Mouse (Mus musculus): ENCODE results near the gene Ppp1r9a. TPM values are rescaled to one million over a fixed set of nuclear protein-coding genes. Genes with fewer than 3 reads are reported as not detected.

Gene Ppp1r9a
- polyA plus RNA-seq, 1 experiment from 2014 or later, result 12.0 TPM

GRCm38 (mm10) chr6:5179189-5179588 is 276.5 kb downstream of the Ppp1r9a start:
- Histone ChIP-seq H3K9me3 (no peaks in the 10 kb centered on the region), H3K4me2 (replicated peaks) (no peak overlapping the region), H3K36me3 (no peaks in the 10 kb centered on the region), H3K27me3 (replicated peaks) (no peaks in the 10 kb centered on the region), H3K9ac (no peak overlapping the region), H3K27ac (no peak overlapping the region), H3K4me1 (replicated peaks) (no peaks in the 10 kb centered on the region), H3K4me3 (replicated peaks) (no peak overlapping the region)
- ATAC-seq, result no peak
- 94% methylated on average over 6 of the region's 6 CpGs for WGBS

- 70% methylated on average over 5 of the region's 5 CpGs for WGBS
- no peaks in the 10 kb centered on the region for H3K4me1 ChIP-seq (replicated peaks)
- H3K9me3 ChIP-seq, result no peaks in the 10 kb centered on the region
- no peak for ATAC-seq
- no peak overlapping the region for H3K27ac ChIP-seq
- no peak overlapping the region for H3K9ac ChIP-seq
- no peaks in the 10 kb centered on the region for H3K36me3 ChIP-seq
- H3K4me3 ChIP-seq (replicated peaks), result no peak overlapping the region
- no peak overlapping the region for H3K4me2 ChIP-seq (replicated peaks)
- no peaks in the 10 kb centered on the region for H3K27me3 ChIP-seq (replicated peaks)
Measured at GRCm38 (mm10) chr6:5180645-5181044, 277.9 kb downstream of the Ppp1r9a start.

- Histone ChIP-seq H3K9me3 (no peaks in the 10 kb centered on the region), H3K27ac (no peak overlapping the region), H3K4me3 (replicated peaks) (no peak overlapping the region), H3K27me3 (replicated peaks) (no peaks in the 10 kb centered on the region), H3K9ac (no peak overlapping the region), H3K4me1 (replicated peaks) (no peaks in the 10 kb centered on the region), H3K36me3 (no peaks in the 10 kb centered on the region), H3K4me2 (replicated peaks) (no peak overlapping the region)
- no peak for ATAC-seq
- 83% methylated on average over 7 of the region's 7 CpGs for WGBS
Measured at GRCm38 (mm10) chr6:5186229-5186950, 283.7 kb downstream of the Ppp1r9a start.

GRCm38 (mm10) chr6:5187586-5187985 is 284.9 kb downstream of the Ppp1r9a start:
- no peaks in the 10 kb centered on the region for H3K36me3 ChIP-seq
- no peak for ATAC-seq
- no peaks in the 10 kb centered on the region for H3K27me3 ChIP-seq (replicated peaks)
- H3K9me3 ChIP-seq, result no peaks in the 10 kb centered on the region
- 75% methylated on average over 6 of the region's 6 CpGs for WGBS
- H3K4me1 ChIP-seq (replicated peaks), result no peaks in the 10 kb centered on the region
- H3K4me2 ChIP-seq (replicated peaks), result no peak overlapping the region
- H3K9ac ChIP-seq, result no peak overlapping the region
- no peak overlapping the region for H3K4me3 ChIP-seq (replicated peaks)
- no peak overlapping the region for H3K27ac ChIP-seq

GRCm38 (mm10) chr6:5188036-5188435 is 285.3 kb downstream of the Ppp1r9a start:
- Histone ChIP-seq H3K9ac (no peak overlapping the region), H3K4me1 (replicated peaks) (no peaks in the 10 kb centered on the region), H3K9me3 (no peaks in the 10 kb centered on the region), H3K36me3 (no peaks in the 10 kb centered on the region), H3K4me2 (replicated peaks) (no peak overlapping the region), H3K4me3 (replicated peaks) (no peak overlapping the region), H3K27ac (no peak overlapping the region), H3K27me3 (replicated peaks) (no peaks in the 10 kb centered on the region)
- no peak for ATAC-seq
- 76% methylated on average over 5 of the region's 5 CpGs for WGBS

- Histone ChIP-seq H3K9ac (no peak overlapping the region), H3K9me3 (no peaks in the 10 kb centered on the region), H3K4me1 (replicated peaks) (no peaks in the 10 kb centered on the region), H3K27me3 (replicated peaks) (no peaks in the 10 kb centered on the region), H3K27ac (no peak overlapping the region), H3K36me3 (no peaks in the 10 kb centered on the region), H3K4me3 (replicated peaks) (no peak overlapping the region), H3K4me2 (replicated peaks) (no peak overlapping the region)
- no peak for ATAC-seq
- 62% methylated on average over 6 of the region's 6 CpGs for WGBS
Measured at GRCm38 (mm10) chr6:5188938-5189337, 286.2 kb downstream of the Ppp1r9a start.

- no peak overlapping the region for H3K4me3 ChIP-seq (replicated peaks)
- H3K27ac ChIP-seq, result no peak overlapping the region
- ATAC-seq, result no peak
- H3K9me3 ChIP-seq, result no peaks in the 10 kb centered on the region
- no peak overlapping the region for H3K4me2 ChIP-seq (replicated peaks)
- no peaks in the 10 kb centered on the region for H3K27me3 ChIP-seq (replicated peaks)
- H3K4me1 ChIP-seq (replicated peaks), result no peaks in the 10 kb centered on the region
- H3K36me3 ChIP-seq, result no peaks in the 10 kb centered on the region
- 60% methylated on average over 4 of the region's 4 CpGs for WGBS
- no peak overlapping the region for H3K9ac ChIP-seq
Measured at GRCm38 (mm10) chr6:5189507-5189906, 286.8 kb downstream of the Ppp1r9a start.

- H3K36me3 ChIP-seq, result no peaks in the 10 kb centered on the region
- H3K4me2 ChIP-seq (replicated peaks), result no peak overlapping the region
- H3K4me3 ChIP-seq (replicated peaks), result no peak overlapping the region
- H3K27ac ChIP-seq, result no peak overlapping the region
- WGBS, result 79% methylated on average over 4 of the region's 4 CpGs
- no peak overlapping the region for H3K9ac ChIP-seq
- ATAC-seq, result no peak
- no peaks in the 10 kb centered on the region for H3K4me1 ChIP-seq (replicated peaks)
- H3K27me3 ChIP-seq (replicated peaks), result no peaks in the 10 kb centered on the region
- no peaks in the 10 kb centered on the region for H3K9me3 ChIP-seq
Measured at GRCm38 (mm10) chr6:5190761-5191160, 288.0 kb downstream of the Ppp1r9a start.

- Histone ChIP-seq H3K27ac (no peak within 1 kb of the TSS), H3K9me3 (no peaks in the 10 kb centered on the region), H3K4me2 (replicated peaks) (no peak within 1 kb of the TSS), H3K36me3 (no peaks in the 10 kb centered on the region), H3K9ac (no peak within 1 kb of the TSS), H3K27me3 (replicated peaks) (no peaks in the 10 kb centered on the region), H3K4me1 (replicated peaks) (no peaks in the 10 kb centered on the region), H3K4me3 (replicated peaks) (no peak within 1 kb of the TSS)
- WGBS, result 48% methylated on average over 5 of the region's 5 CpGs
- no peak for ATAC-seq
Measured at GRCm38 (mm10) chr6:5193693-5194092, 291.0 kb downstream of the Ppp1r9a start, which contains the start of gene Pon1. TSS of gene Pon1 (minus strand) at chr6:5193946.

GRCm38 (mm10) chr6:5198590-5198989 is 295.9 kb downstream of the Ppp1r9a start:
- Histone ChIP-seq H3K27ac (no peak overlapping the region), H3K4me1 (replicated peaks) (no peaks in the 10 kb centered on the region), H3K4me3 (replicated peaks) (no peak overlapping the region), H3K4me2 (replicated peaks) (no peak overlapping the region), H3K36me3 (no peaks in the 10 kb centered on the region), H3K27me3 (replicated peaks) (no peaks in the 10 kb centered on the region), H3K9me3 (no peaks in the 10 kb centered on the region), H3K9ac (no peak overlapping the region)
- ATAC-seq, result no peak
- 92% methylated on average over 5 of the region's 5 CpGs for WGBS

GRCm38 (mm10) chr6:5199376-5199905 is 296.7 kb downstream of the Ppp1r9a start:
- 86% methylated on average over 8 of the region's 8 CpGs for WGBS
- no peaks in the 10 kb centered on the region for H3K9me3 ChIP-seq

GRCm38 (mm10) chr6:5199916-5200315 is 297.2 kb downstream of the Ppp1r9a start:
- ATAC-seq, result no peak
- no peak overlapping the region for H3K27ac ChIP-seq
- no peaks in the 10 kb centered on the region for H3K36me3 ChIP-seq
- no peak overlapping the region for H3K4me3 ChIP-seq (replicated peaks)
- WGBS, result 77% methylated on average over 3 of the region's 3 CpGs
- H3K4me2 ChIP-seq (replicated peaks), result no peak overlapping the region
- no peaks in the 10 kb centered on the region for H3K9me3 ChIP-seq
- H3K9ac ChIP-seq, result no peak overlapping the region
- no peaks in the 10 kb centered on the region for H3K27me3 ChIP-seq (replicated peaks)
- H3K4me1 ChIP-seq (replicated peaks), result no peaks in the 10 kb centered on the region

More at GRCm38 (mm10) chr6:5199376-5199905, 296.7 kb downstream of the Ppp1r9a start:
- no peak overlapping the region for H3K4me3 ChIP-seq (replicated peaks)
- no peaks in the 10 kb centered on the region for H3K4me1 ChIP-seq (replicated peaks)
- no peak overlapping the region for H3K4me2 ChIP-seq (replicated peaks)
- ATAC-seq, result no peak
- no peak overlapping the region for H3K27ac ChIP-seq
- no peaks in the 10 kb centered on the region for H3K27me3 ChIP-seq (replicated peaks)
- H3K36me3 ChIP-seq, result no peaks in the 10 kb centered on the region
- no peak overlapping the region for H3K9ac ChIP-seq

- ATAC-seq, result no peak
- no peak overlapping the region for H3K9ac ChIP-seq
- no peaks in the 10 kb centered on the region for H3K36me3 ChIP-seq
- no peak overlapping the region for H3K4me3 ChIP-seq (replicated peaks)
- H3K4me1 ChIP-seq (replicated peaks), result no peaks in the 10 kb centered on the region
- H3K27me3 ChIP-seq (replicated peaks), result no peaks in the 10 kb centered on the region
- 71% methylated on average over 2 of the region's 2 CpGs for WGBS
- no peak overlapping the region for H3K27ac ChIP-seq
- H3K4me2 ChIP-seq (replicated peaks), result no peak overlapping the region
- H3K9me3 ChIP-seq, result no peaks in the 10 kb centered on the region
Measured at GRCm38 (mm10) chr6:5207817-5208216, 305.1 kb downstream of the Ppp1r9a start.

Measured in intestine, embryonic 15.5 days (tissue).